Mouse (Mus musculus) G1E (cell line): ENCODE measurements around the gene Rrp9.

Experiments used
- CTCF ChIP-seq: IDR thresholded peaks from 2 replicates; pipeline ENCODE4 v1.5.1; 2012; ENCODE audit warnings: low read depth, low read length, inconsistent platforms, mixed read lengths
- GATA1 ChIP-seq: IDR thresholded peaks from 2 replicates; pipeline ENCODE4 v1.6.1; 2012; ENCODE audit warnings: borderline replicate concordance, low read length, inconsistent platforms, mixed read lengths
- GATA2 ChIP-seq: IDR thresholded peaks from 2 replicates; pipeline ENCODE4 v1.6.1; 2012; ENCODE audit warnings: low read depth, low read length, inconsistent platforms, borderline replicate concordance
- POLR2AphosphoS5 ChIP-seq: IDR thresholded peaks from 2 replicates; pipeline ENCODE4 v1.6.1; 2012; ENCODE audit warnings: low read depth, low read length, inconsistent platforms; ENCODE audit not compliant: insufficient replicate concordance
- TAL1 ChIP-seq: conservative IDR thresholded peaks from 2 replicates; pipeline ENCODE4 v1.6.1; 2012; ENCODE audit warnings: low read depth, low read length, inconsistent platforms, mixed read lengths

DNA sequence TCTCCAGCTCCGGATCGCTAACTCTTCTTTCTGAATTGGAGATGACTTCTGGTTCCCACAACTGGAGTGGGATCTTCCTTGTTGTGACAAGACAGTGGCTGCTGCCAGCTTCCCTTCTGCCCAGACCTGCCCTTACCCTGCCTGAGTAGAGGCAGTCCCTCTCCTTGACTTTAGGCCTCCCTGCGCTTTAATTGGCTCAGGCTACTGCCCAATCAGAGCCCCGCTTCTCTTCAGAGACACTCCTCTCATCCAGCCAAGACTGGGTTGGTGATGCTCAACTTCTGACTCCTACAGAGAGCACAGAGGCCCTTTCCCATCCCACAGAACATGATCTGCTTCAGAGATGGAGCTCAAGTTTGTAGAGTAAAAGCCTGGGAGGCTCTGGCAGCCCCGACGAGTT lies 28.5 kb downstream of the Rrp9 start:
- no peak for TF ChIP-seq CTCF
- no peak for TF ChIP-seq POLR2AphosphoS5
- TF ChIP-seq TAL1, result no peak
- TF ChIP-seq GATA1, result no peak
- TF ChIP-seq GATA2, result no peak
